Mouse (Mus musculus) left cerebral cortex, adult 8-10 months (tissue): ENCODE measurements around the gene Lrwd1. TPM values are rescaled to one million over a fixed set of nuclear protein-coding genes. Genes with fewer than 3 reads are reported as not detected.
"Not testable (repeated sequence)": the region's sequence is repeated elsewhere in the genome, so short reads cannot be mapped to it uniquely, and the experiment has no call there.

Experiments used
- DNase-seq, 2 experiments: peaks; one replicate each; pipeline ENCODE4 v3.0.0; 2022; ENCODE audit warnings: low spot score in 2 of 2
- total RNA-seq, 4 experiments: library from RNA; stranded (reverse); gene quantifications; 2 replicates each; pipeline ENCODE4 v1.2.4; 2022

Gene Lrwd1
- total RNA-seq: 10 to 100 TPM; 11.6 to 14.9 (median 13.4) TPM

GRCm38 (mm10) chr5:136135571-136136291 is at the start of gene Lrwd1, which contains the start of gene Alkbh4:
Lrwd1 (minus strand) TSS chr5:136136074.
Alkbh4 (plus strand) TSS chr5:136136146.
- peak; percentile 84 to 93 for DNase-seq

- DNase-seq: no peak
Measured at GRCm38 (mm10) chr5:136183766-136184165, 47.9 kb upstream of the Lrwd1 start.

GRCm38 (mm10) chr5:136182830-136183229 is 47.0 kb upstream of the Lrwd1 start:
- no peak for DNase-seq

GRCm38 (mm10) chr5:136182049-136182448 is 46.2 kb upstream of the Lrwd1 start:
- DNase-seq: peak in 1 of 2 experiments; percentile 34

GRCm38 (mm10) chr5:136181197-136181596 is 45.3 kb upstream of the Lrwd1 start:
- DNase-seq: no peak

GRCm38 (mm10) chr5:136179594-136179993 is 43.7 kb upstream of the Lrwd1 start:
- no peak for DNase-seq

GRCm38 (mm10) chr5:136173606-136174463 is 38.0 kb upstream of the Lrwd1 start:
- DNase-seq: peak in 1 of 2 experiments; percentile 45

- no peak for DNase-seq
Measured at GRCm38 (mm10) chr5:136172939-136173338, 37.1 kb upstream of the Lrwd1 start.

GRCm38 (mm10) chr5:136171363-136172341 is 35.8 kb upstream of the Lrwd1 start:
- no peak for DNase-seq

- peak; percentile 75 to 78 for DNase-seq
Measured at GRCm38 (mm10) chr5:136170512-136171362, 34.9 kb upstream of the Lrwd1 start, which contains the start of gene Orai2. Orai2 (minus strand) TSS chr5:136170713.

- peak; percentile 33 to 64 for DNase-seq
Measured at GRCm38 (mm10) chr5:136169626-136170511, 34.0 kb upstream of the Lrwd1 start.

- no peak for DNase-seq
Measured at GRCm38 (mm10) chr5:136168071-136168470, 32.2 kb upstream of the Lrwd1 start.

- DNase-seq: no peak
Measured at GRCm38 (mm10) chr5:136167296-136167695, 31.4 kb upstream of the Lrwd1 start.

- DNase-seq: no peak
Measured at GRCm38 (mm10) chr5:136165246-136165645, 29.4 kb upstream of the Lrwd1 start.

GRCm38 (mm10) chr5:136163807-136164474 is 28.1 kb upstream of the Lrwd1 start:
- no peak for DNase-seq

GRCm38 (mm10) chr5:136160084-136160483 is 24.2 kb upstream of the Lrwd1 start:
- DNase-seq: not testable (repeated sequence)

- no peak for DNase-seq
Measured at GRCm38 (mm10) chr5:136155399-136155798, 19.5 kb upstream of the Lrwd1 start.

- DNase-seq: no peak
Measured at GRCm38 (mm10) chr5:136152365-136152764, 16.5 kb upstream of the Lrwd1 start.
